12 mouse cellular contexts compared by ENCODE assay signal in genomic region chr14:12680819-12681638, GRCm38 (mm10).
DNase-seq lines count a peak whose midpoint lies in the region; ATAC-seq lines count a peak whose summit lies in the region.
"Had no signal": no experiment of that assay in that cellular context is flagged by ENCODE, and none has a peak within 500 bp of the region (broad histone marks: within the 10 kb centered on the region; RNA-seq: fewer than 3 reads in every experiment).

No protein-coding gene starts in this region.

- H3K4me2 ChIP-seq in hindbrain, embryonic 14.5 days (replicated peaks), result no peak overlapping the region
- H3K4me2 ChIP-seq: liver, embryonic 11.5 days; stomach, embryonic 15.5 days had no signal

- H3K9me3 ChIP-seq in hindbrain, embryonic 14.5 days (ENCODE audit: control insufficient read depth, low read length), result no peaks in the 10 kb centered on the region
- H3K9me3 ChIP-seq: stomach, embryonic 15.5 days had no signal

- H3K36me3 ChIP-seq in hindbrain, embryonic 14.5 days (replicated peaks; ENCODE audit: control insufficient read depth, insufficient read depth), result peaks cover 5% of the 10 kb centered on the region; the same call in 1 of the 2 replicates
- H3K36me3 ChIP-seq: stomach, embryonic 15.5 days had no signal

- ATAC-seq in frontal cortex, adult (ENCODE audit: low TSS enrichment), result peak; percentile 90
- peak; percentile 64 for ATAC-seq in hindbrain, embryonic 14.5 days (ENCODE audit: low FRiP score)
- no peak for ATAC-seq in inflammation-experienced regulatory T-cells, adult 6 months

- H3K27ac ChIP-seq in hindbrain, embryonic 14.5 days, result peak overlapping the region; percentile 79
- H3K27ac ChIP-seq: stomach, embryonic 15.5 days had no signal

- H3K4me3 ChIP-seq in hindbrain, embryonic 14.5 days (replicated peaks; ENCODE audit: low read length), result no peak overlapping the region
- H3K4me3 ChIP-seq: megakaryocyte, embryonic 14.5 days; stomach, embryonic 15.5 days had no signal

- DNase-seq in frontal cortex, postnatal 25 days (ENCODE audit: low spot score in 2 of 2), result no peak
- peak; percentile 42 for DNase-seq in right cerebral cortex, adult 18-20 months
- no peak for DNase-seq in right cerebral cortex, postnatal 14 days
- DNase-seq in hindbrain, embryonic 14.5 days (ENCODE audit: low spot score), result no peak
- no peak for DNase-seq in spleen, adult 18-20 months
- no peak for DNase-seq in ovary, postnatal 36 days (ENCODE audit: low spot score)
- DNase-seq: heart, adult 11 months had no signal

- peaks cover 18% of the 10 kb centered on the region for H3K4me1 ChIP-seq in hindbrain, embryonic 14.5 days (replicated peaks; ENCODE audit: control insufficient read depth, insufficient read depth, low read length)
- H3K4me1 ChIP-seq: megakaryocyte, embryonic 14.5 days; stomach, embryonic 15.5 days had no signal

- no peaks in the 10 kb centered on the region for H3K27me3 ChIP-seq in hindbrain, embryonic 14.5 days (ENCODE audit: control insufficient read depth, insufficient read depth, low read length)
- H3K27me3 ChIP-seq: megakaryocyte, embryonic 14.5 days; stomach, embryonic 15.5 days had no signal

- 50% methylated on average over 3 of the region's 3 CpGs for WGBS in hindbrain, embryonic 14.5 days

- H3K9ac ChIP-seq in hindbrain, embryonic 14.5 days, result no peak overlapping the region
- H3K9ac ChIP-seq: stomach, embryonic 15.5 days had no signal
